Mouse (Mus musculus): Measurements from ENCODE around the gene St6gal1.

Gene St6gal1

DNA sequence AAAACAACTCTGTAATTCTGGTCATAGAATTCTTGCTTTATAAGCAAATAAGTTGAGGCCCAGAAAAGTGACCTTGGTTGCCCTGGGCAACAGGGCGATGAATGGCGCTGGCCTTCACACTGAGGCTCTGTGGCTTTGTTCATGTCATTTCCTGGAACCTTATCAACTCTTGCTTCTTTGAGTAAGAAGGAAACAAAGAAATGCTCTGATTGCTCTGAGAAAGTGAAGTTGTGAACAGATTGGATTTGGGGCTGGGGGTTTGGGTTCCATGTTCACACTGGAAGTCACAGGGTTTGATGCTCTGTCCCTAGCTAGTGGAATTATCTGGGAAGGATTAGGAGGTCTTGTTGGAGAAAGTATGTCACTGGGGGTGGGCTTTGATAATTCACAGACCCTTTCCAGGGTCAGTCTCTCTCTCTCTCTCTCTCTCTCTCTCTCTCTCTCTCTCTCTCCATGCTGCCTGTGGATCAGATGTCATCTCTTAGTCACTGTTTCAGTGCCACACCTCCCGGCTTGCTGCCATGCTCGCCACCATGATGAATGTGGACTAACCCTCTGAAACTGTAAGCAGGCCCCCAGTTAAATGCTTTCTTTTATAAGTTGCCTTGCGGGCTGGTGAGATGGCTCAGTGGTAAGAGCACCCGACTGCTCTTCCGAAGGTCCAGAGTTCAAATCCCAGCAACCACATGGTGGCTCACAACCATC, 50.2 kb downstream of the St6gal1 start:
- no peak for DNase-seq (ENCODE audit: low spot score in 2 of 2)

DNA sequence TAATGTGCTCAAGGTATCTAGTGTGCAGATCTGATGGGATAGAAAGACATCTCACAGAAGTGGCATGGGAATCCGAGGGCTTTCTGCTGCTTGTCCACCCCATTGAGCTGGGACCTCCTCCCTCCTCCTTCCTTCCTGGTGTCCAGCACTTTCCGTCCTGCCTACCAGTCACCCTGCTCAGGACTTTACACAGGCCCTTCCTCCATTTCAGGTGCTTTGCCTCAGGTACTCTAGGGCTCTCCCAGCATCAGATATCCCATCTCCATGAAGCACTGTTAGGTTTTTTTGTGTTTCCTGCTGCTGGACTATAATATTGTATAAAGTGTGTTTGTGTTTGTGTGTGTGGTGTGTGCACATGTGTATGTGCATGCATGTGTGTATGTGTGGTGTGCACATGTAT, 51.1 kb downstream of the St6gal1 start:
- no peak for DNase-seq (ENCODE audit: low spot score in 2 of 2)

DNA sequence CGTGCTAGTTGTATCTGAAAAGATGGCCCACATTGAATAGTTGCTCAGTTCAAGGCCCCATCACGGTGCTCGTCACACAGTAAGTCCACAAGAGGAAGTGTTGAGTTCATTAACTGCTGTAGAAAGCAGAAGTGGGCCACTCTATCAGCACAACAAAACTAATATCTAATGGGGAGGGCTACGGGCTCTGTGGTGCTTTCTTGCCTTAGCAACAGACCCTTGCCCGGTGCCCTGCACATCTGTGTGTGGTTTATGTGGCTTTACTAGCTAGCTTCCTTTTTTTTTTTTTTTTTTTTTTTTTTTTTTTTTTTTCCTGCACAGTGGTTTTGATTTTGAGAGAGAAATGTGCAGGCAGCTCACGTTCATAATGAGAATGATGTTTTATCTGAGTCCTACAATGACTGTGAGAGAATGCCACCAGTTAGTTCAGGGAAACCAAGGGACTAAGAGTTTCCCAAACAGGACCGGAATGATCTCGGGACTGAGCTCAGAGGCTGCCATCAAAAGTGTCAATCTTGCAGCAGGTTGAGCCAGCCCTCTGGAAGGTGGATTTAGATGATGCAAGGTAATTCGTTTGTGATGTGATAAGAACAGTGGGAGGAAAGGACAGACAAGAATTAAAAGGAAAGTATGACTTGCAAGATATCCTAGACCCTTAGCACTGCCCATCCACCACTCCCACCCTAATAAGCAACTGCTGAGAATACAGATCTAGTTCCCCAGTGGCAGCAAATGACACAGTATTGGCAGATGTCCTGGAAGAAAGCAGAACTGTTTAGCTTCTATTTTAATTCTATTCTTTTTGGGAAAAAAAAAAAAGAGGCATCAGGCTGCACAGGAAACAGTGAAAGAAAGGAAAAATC, 55.6 kb downstream of the St6gal1 start:
- no peak for DNase-seq (ENCODE audit: low spot score in 2 of 2)

DNA sequence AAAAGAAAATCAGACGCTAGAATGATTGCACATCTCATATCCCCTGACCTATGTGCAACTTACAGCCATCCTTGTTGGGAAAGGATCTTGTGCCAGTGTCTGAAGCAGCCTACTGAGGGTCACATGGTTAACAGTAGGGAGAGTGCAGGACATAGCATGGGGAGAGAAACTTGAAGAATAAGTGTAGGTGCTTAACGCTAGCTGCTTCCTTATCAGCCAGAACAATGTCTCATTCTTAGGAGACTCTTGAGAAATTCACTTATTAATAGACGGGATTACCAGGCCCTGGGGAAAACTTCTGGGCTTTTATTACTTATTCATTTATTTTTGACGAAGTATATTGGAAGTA, 56.2 kb downstream of the St6gal1 start:
- DNase-seq (ENCODE audit: low spot score in 2 of 2) = no peak

DNA sequence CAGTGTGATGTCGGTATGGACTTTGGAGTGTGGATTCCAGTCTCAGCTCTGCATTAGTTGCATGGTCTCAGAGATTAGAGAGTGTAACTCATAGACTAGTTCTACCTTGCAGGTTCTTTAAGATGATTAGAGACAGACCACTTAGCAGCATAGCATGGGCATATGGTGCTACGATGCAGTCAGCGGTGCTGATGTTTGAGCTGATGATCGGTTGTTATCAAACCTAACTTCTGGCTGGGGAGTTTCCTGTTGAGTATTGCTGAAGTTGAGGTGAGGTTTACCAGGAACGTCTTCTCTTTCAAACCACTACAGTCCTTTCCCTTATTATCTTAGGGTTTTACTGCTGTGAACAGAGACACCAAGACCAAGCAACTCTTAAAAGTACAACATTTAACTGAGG, 57.7 kb downstream of the St6gal1 start:
- DNase-seq (ENCODE audit: low spot score in 2 of 2) = no peak

DNA sequence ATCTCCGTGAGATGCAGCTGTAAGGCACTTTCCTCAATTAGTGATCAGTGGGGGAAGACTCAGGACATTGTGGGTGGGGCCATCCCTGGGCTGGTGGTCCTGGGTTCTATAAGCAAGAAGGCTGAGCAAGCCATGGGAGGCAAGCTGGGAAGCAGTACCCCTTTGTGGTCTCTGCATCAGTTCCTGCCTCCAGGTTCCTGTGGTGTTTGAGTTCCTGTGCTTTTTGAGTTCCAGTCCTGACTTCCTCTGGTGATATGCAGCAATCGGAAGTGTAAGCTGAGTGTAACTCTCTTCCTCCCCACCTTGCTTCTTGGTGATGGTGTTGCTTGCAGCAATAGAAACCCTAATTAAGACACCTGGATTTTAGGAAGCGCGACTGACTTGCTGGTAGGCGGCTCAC, 58.4 kb downstream of the St6gal1 start:
- DNase-seq (ENCODE audit: low spot score in 2 of 2) = no peak

DNA sequence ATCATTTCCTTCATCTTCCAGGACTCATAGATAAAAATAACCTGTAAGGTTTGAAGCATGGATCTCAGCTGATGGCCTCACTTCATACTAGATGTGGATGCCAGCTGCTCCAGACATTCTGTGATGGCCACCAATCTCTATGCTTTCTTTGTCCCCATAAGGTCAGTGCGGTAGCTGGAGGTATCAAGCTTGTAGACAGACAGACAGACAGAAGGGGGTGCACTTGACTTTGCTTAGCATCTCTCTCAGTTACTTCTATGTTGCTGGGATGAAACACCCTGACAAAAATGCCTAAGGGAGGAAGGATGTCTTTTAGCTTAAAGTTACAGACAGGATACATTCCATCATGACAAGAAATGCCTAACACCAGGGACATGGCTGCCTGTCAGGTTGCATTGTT, 59.1 kb downstream of the St6gal1 start:
- no peak for DNase-seq (ENCODE audit: low spot score in 2 of 2)

DNA sequence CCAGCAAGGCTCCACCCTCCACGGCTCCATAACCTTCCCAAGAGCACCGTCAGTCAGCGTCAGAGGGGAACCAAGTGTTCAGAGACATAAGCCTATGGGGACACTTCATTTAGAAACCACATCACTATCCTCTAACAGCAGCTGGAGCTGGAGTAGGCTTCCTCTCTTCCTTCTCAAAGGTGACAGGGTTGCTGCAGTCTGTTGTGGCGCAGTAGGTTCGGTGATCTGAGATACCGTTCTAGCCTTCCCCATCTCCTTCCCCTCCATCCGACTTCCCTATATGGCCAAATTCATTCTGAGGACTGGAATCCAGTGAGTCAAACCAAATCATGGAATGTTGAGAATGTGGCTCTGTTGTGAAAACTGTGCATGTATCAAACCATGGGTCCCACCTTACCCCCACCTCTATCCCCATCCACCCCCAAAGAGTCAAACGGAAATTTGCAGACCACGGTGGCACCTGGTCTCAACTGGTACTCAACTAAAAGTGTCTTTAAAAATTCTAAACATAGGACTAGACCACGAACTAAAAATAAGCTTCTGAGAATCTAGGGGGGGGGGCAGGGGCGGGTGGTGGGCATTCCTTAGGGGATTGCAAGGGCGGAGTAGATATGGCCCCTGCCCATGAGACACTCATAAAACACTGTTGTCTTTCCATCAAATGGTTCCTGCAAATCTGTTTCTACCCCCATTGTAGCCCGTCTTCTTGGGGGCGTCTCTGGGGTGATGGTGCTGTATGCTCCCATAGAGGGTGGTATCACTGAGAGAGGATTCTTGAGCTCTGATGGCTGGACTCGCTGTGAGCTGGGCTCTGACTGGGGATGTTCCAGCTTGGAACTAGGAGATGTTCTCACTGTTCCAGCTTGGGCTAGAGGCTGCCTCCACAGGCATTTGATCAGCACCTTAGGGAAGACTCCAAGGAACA, 60.2 kb downstream of the St6gal1 start:
- DNase-seq (ENCODE audit: low spot score in 2 of 2) = no peak

DNA sequence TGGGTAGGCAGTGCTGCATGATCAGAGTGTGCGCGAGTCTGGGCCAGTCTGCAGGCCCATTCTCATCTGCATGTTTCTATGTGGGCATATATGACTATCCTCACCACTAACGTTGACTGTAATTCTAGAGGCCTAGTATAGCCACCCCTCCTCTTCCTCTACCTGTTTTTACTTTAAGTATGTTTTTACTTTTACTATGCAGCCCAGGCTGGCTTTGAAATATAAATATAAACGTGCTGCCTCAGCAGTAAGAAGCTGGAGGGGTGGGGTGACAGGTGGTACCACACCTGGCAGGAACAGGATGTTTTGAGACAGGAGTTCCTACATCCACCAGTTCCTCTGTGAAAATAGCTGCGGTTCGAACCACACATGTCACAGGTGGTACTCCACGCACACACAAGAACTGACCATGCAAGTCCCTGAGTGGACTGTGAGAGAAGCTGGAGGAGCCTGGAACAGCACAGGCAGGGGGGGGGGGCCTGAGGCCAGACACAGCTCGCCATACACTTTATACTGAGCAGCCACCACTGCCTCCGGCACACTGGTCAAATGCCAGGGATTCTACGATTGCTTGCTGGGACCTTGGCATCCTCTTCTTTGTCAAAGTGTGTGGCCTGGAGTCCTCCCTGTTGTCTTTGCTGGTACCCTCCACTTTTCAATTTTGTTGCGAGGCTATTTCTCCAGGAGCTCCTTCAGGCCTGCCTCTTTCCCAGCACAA, 62.0 kb downstream of the St6gal1 start:
- no peak for DNase-seq (ENCODE audit: low spot score in 2 of 2)

DNA sequence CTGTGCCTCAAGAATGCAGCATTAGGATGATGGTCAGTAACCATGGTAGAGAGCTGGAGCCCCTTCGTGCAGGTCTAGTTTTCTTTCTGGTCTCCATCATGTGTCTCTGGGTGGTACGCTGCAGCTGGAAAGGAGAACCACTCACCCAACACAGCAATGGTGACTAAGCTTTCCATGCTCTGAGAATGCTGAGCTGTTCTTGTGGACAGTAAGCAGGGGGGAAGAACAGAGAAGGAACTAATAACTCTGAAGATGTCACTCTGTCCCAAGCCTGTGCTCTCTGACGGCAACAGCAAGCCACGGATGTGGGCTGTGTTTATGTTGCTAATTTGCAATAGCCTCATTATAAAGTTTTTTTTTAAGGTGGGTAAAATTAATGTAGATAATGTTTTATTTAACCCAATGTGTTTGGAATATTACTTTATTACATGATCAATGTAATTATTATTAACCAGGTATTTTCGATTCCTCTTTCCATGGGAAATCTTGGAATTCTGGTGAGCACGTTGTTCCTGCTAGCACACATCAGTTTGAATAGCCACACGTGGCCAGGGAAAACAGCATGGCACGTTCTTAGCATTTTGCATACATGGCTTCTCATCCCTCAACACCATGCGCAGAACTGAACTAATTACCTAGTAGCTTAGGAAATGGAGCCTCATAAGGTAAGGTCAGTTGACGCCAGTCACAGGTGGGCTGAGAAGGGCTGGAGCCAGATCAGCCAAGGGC, 62.9 kb downstream of the St6gal1 start:
- DNase-seq (ENCODE audit: low spot score in 2 of 2) = no peak

DNA sequence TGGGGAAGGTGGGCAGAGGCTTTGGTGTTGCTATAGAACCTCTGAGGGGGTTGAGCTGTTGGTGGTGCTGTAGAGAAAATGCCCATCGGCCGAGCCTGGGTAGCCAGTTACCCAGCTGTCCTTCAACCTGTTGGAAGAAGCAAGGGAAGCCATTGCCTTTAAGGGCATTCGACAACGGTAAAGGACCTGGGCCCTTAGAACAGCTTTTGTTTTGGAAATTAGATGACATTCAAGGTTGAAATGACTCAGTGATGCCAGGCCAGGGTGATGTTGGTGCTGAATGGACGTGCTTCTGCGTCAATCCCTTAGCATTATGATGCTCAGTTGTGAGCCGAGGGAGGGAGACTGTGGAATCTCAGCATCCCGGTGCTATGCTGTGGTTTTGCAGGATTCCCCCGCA, 63.6 kb downstream of the St6gal1 start:
- DNase-seq (ENCODE audit: low spot score in 2 of 2) = no peak

DNA sequence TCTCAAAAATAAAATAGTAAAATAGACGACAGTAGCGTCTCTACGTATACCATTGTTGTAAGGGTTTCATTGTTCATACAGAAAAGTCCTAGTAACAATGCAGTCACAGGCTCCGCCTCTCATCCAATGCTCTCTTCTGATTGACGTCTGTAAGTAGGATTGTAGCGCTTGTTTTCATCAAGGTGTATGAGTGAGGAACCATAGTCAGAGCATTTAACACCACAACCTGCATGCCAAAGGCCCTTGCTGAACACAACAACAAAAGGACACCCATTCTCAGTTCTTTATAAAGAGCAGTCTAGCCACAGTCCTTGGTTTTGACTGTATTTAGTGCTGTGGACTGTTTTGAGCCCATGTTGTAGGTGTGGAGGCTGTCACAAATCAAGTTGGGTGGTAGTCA, 64.9 kb downstream of the St6gal1 start:
- DNase-seq (ENCODE audit: low spot score in 2 of 2) = no peak

DNA sequence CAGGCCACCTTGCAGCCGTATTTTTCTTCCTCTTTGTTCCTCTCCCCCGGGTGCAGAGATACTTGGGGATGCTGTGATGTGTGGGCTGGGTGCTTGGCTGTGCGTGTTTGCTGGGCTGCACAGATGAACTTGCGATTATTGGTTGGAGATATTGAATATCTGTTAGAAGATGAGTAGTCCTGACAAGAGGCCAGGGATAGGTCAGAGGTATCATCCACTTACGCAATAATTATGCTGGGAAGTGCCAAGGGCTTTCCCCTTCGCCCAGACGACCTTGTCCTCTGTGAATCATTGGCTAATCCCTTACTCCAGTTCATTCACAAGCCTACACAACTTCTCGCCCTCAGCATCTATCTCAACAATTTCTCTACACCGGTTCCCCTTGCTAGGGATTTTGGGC, 65.6 kb downstream of the St6gal1 start:
- no peak for DNase-seq (ENCODE audit: low spot score in 2 of 2)

DNA sequence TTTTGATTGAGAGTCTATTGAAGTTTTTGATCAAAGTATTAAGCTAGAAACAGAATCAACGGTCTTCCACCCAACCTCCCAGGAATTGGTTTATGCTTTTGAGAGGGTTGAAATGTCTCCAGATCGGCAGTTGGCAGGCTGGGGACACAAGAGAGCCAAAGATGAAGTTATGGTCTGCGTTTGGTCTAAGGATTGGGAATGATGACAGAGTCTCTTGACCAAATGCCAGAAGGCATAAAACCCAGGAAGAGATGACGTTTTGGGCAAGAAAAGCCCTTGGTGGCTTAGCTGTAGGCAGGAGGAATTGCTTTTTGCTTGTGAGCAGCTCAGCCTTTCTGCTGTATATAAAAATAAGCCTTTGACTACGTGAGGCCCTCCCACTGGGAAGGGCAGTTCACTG, 67.0 kb downstream of the St6gal1 start:
- DNase-seq (ENCODE audit: low spot score in 2 of 2) = no peak

DNA sequence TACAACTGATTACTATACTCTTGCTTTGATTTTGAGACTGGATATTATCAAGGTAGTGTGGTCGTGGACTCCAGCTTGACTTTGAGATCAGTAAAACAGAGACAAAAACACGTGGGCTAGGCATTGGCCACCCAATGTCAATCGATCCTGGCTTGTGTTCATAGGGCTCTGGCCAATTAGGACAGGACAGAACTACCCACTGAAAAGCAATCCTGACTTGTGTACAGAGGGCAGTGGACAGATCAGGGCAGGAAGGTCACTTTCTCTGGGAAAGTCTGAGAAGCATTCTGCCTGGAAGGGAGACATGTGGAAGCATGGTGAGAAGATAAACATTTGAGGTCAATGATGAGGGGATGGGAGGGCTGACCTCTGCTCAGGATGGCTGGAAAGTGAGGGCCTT, 69.7 kb downstream of the St6gal1 start:
- no peak for DNase-seq (ENCODE audit: low spot score in 2 of 2)

DNA sequence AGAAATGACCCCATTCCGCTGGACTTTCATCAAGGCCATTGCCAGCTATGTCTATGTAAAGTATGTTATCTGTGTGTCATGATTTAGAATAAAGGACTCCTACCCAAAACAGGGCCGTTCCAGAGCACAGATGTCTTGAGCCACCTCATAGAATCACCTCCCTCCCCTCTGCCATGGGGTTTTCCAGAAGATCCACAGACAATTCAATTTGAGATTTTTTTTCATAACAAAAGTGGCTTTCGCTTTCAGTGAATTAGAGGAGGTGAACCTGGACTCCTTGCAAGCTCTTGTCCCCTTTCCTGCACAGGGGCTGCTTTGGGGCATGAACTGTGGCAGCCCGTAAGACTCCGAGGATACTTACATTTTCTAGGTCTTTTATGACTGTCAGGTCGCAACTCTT, 70.2 kb downstream of the St6gal1 start:
- no peak for DNase-seq (ENCODE audit: low spot score in 2 of 2)

DNA sequence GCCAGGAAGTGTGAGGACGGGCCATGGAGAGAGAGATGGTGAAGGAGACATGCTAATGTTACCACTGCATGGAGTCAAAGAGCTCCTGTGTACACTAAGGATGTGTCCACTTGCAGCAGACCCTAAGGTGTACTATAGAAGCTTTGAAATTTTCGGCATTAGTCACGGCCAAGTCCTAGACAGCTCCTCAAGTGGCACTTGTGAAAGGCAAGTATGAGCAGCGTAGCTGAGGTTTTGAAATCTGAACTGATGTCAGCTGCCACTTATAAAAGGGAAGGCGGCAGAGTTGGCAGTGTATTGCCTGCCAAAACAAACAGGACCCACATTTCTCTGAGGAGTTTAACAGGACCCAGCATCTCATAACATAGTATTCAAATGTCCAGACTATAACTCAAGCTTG, 71.2 kb downstream of the St6gal1 start:
- DNase-seq (ENCODE audit: low spot score in 2 of 2) = no peak

DNA sequence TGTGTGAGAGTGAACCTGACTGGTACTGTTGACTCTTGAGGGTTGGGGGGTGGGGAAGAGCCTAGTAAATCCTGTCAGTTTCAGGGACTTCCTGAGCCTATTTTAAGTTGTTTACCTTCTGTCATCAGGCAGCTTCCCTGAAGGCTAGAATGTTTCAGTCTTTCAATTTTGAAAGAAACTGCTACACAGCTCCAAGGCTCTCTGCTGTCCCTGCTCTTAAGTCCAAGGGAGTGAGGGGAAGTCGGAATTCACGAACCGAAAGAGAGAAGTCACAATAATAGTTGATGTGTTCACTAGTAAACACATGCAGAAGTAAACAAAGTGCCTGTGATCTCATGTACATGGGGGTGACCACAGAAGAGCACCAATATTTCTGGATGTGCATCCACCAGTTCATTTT, 72.2 kb downstream of the St6gal1 start:
- DNase-seq (ENCODE audit: low spot score in 2 of 2) = no peak

DNA sequence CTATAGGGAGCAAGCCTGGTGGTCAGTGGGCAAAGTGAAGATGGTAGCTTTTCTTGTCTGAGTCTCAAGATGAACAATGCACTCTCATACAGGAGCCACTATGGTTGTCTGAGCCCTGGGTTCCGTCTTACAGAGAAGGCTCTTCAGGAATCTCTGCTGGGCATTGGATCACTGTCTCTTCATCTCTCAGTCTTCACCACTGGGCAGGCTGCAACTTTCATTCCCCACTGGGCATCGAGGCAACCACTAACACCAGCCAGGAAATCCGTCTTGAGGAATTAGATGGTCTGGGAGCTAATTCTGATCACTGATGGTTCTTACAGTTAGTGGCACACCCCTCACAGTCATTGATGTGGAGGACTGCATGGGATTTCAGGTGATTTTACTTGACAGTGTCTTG, 73.9 kb downstream of the St6gal1 start:
- DNase-seq (ENCODE audit: low spot score in 2 of 2) = no peak

DNA sequence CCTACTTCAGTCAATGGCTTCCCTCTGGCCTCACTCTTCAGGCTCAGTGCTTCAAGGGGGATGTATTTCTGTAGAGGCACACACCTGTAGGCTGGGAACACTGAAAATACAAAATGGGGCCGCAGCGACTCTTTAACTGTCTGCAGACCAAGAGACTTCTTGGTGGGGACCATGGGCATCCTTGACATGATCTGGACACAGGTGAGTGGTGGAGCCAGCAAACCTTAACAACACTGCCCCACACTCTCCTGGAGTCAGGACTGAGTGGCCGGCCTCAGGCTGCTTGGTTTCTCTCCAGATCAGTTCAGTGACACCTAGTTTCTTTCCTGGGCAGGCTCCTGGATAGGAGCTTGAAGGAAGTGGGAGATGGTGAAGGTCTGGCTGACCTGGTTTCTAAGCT, 74.4 kb downstream of the St6gal1 start:
- no peak for DNase-seq (ENCODE audit: low spot score in 2 of 2)

Data from frontal cortex, postnatal 10 days (tissue).